Mouse (Mus musculus) lung, postnatal 0 days (tissue): ENCODE measurements at regions not wholly inside any gene's neighbourhood (a gene's known extent, or its start where the extent isn't known, plus 50 kb on each side); places are given as distances from the start of the nearest gene placed in this dataset.

Experiments used
- ATAC-seq: fragments of 200-750 bp; cut with Nextera tagmentation; 2 replicates; pipeline ENCODE4 v1.8.0; 2017; ENCODE audit warnings: moderate library complexity
- DNase-seq: peaks from one replicate; pipeline ENCODE4 v3.0.0-alpha.2; 2016; ENCODE audit warnings: low spot score
- H3K27ac ChIP-seq: fragments of 300-500 bp; sonication (generic); 2 replicates; pipeline ENCODE4 v1.5.1; 2014; ENCODE audit warnings: antibody characterized with exemption, mild to moderate bottlenecking, low read length, mixed read lengths
- H3K27me3 ChIP-seq: fragments of 300-500 bp; sonication (generic); replicated peaks from 2 replicates; pipeline ENCODE4 v1.6.1; 2014; ENCODE audit warnings: low read length, mixed read lengths; ENCODE audit not compliant: insufficient read depth
- H3K36me3 ChIP-seq: fragments of 300-500 bp; sonication (generic); 2 replicates; pipeline ENCODE4 v1.6.1; 2014; ENCODE audit warnings: low read length, mixed read lengths; ENCODE audit not compliant: insufficient read depth
- H3K4me1 ChIP-seq: fragments of 300-500 bp; sonication (generic); 2 replicates; pipeline ENCODE4 v1.6.1; 2014; ENCODE audit warnings: antibody characterized with exemption, low read depth, low read length, mixed read lengths; ENCODE audit not compliant: insufficient read depth
- H3K4me2 ChIP-seq: fragments of 300-500 bp; sonication (generic); replicated peaks from 2 replicates; pipeline ENCODE4 v1.6.1; 2014; ENCODE audit warnings: low read depth, mild to moderate bottlenecking, low read length, moderate library complexity, mixed read lengths
- H3K4me3 ChIP-seq: fragments of 300-500 bp; sonication (generic); 2 replicates; pipeline ENCODE4 v1.5.1; 2014; ENCODE audit warnings: low read depth, low read length
- H3K9ac ChIP-seq: fragments of 300-500 bp; sonication (generic); replicated peaks from 2 replicates; pipeline ENCODE4 v1.6.1; 2014; ENCODE audit warnings: low read depth, mild to moderate bottlenecking
- H3K9me3 ChIP-seq: fragments of 300-500 bp; sonication (generic); 2 replicates; pipeline ENCODE4 v1.6.1; 2016; ENCODE audit warnings: low read length, mixed read lengths
- CTCF ChIP-seq: IDR thresholded peaks from 2 replicates; pipeline ENCODE4 v1.5.1; 2016; ENCODE audit warnings: antibody characterized with exemption, mild to moderate bottlenecking
- EP300 ChIP-seq: IDR thresholded peaks from 2 replicates; pipeline ENCODE4 v1.6.1; 2016; ENCODE audit warnings: antibody characterized with exemption, mild to moderate bottlenecking, control low read depth
- WGBS: fragments of 180-500 bp; shearing (Covaris S2); extraction: QIAGEN DNeasy Blood & Tissue Kit; methylation state at CpG from one replicate; pipeline ENCODE4 v1.1.7; 2014; 5-methylcytosine and 5-hydroxymethylcytosine counted together

- Histone ChIP-seq H3K4me1 (no peaks in the 10 kb centered on the region), H3K9ac (no peak overlapping the region), H3K4me3 (no peak overlapping the region), H3K36me3 (no peaks in the 10 kb centered on the region), H3K27me3 (no peaks in the 10 kb centered on the region), H3K27ac (no peak overlapping the region), H3K9me3 (no peaks in the 10 kb centered on the region), H3K4me2 (no peak overlapping the region)
- ATAC-seq (no peak), DNase-seq (no peak)
- WGBS = 86% methylated on average over 2 of the region's 2 CpGs
- TF ChIP-seq EP300 (no peak), CTCF (no peak)
Measured at GRCm38 (mm10) chr8:86212461-86212860, 368.0 kb downstream of the Abcc12 start.

GRCm38 (mm10) chr8:86208812-86209262 lies 368.1 kb downstream of the Phkb start:
- Histone ChIP-seq H3K9ac (no peak overlapping the region), H3K4me2 (no peak overlapping the region), H3K27me3 (no peaks in the 10 kb centered on the region), H3K4me1 (no peaks in the 10 kb centered on the region), H3K9me3 (no peaks in the 10 kb centered on the region), H3K4me3 (no peak overlapping the region), H3K36me3 (no peaks in the 10 kb centered on the region), H3K27ac (no peak overlapping the region)
- ATAC-seq (no peak), DNase-seq (no peak)
- 52% methylated on average over 5 of the region's 5 CpGs for WGBS
- TF ChIP-seq CTCF (no peak), EP300 (no peak)

DNA sequence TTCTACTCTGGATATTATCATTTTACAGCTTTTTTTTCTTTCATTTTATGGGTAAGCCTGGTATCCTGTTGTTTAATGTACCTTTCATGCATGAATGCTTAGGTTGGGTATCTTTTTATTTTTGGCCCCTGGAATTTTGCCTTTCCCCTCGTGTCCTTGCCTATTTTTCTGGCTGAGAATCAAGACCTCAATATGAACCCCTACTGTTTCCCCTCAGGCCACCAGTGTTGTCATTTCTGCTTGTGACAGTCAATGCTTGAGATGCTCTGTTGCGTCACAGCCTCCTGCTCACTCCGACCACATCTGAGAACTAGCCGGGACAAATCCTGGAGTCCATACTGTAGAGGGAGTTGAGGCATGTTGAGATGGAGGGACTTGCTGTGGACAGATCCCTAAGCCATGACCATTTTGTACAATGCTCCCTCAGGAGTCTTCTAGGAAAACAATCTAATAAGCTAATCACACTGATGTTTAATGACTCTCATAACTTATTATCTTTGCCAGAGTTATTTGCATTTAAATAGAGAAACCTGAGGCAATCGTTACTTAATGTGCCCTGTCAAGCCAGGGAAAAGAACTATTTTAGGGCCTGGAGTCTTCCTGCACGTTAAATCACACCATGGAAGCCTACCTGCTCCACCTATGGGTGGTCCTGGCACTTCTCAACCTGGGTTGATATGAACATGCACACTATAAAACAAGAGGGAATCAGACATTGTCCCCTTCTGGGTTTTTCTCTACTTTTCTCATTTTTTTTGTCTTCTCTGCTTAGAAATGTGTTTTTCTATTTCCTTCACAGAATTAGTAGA lies 363.9 kb downstream of the Phkb start:
- ATAC-seq (no peak), DNase-seq (no peak)
- H3K27ac ChIP-seq = no peak overlapping the region
- H3K27me3 ChIP-seq = no peaks in the 10 kb centered on the region
- H3K9ac ChIP-seq = no peak overlapping the region
- TF ChIP-seq EP300 (no peak), CTCF (no peak)
- H3K4me3 ChIP-seq = no peak overlapping the region
- H3K4me1 ChIP-seq = no peaks in the 10 kb centered on the region
- no peak overlapping the region for H3K4me2 ChIP-seq
- 59% methylated on average over 6 of the region's 6 CpGs for WGBS
- no peaks in the 10 kb centered on the region for H3K9me3 ChIP-seq
- H3K36me3 ChIP-seq = no peaks in the 10 kb centered on the region

DNA sequence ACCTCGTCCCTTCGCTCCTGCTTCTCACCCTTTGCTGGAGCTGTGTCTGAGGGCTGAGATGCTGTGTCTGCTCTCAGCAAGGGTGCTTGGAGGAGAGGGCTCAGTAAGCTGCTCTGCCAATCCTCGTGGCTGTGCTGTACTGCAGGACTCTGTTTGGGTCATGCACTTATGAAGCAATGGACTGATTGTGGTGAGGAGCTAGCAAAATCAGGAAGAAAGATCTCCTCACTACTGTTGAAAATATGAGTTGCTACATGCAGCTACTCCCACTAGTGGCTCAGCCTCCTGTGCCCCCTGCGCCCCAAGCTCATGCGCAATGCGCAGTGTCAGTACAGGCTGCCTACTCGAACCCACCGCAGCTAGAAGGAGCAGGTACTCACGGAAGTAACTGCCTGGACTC lies 362.3 kb downstream of the Phkb start:
- no peak for DNase-seq
- Histone ChIP-seq H3K4me1 (no peaks in the 10 kb centered on the region), H3K9ac (no peak overlapping the region), H3K27me3 (no peaks in the 10 kb centered on the region), H3K9me3 (no peaks in the 10 kb centered on the region), H3K27ac (no peak overlapping the region), H3K36me3 (no peaks in the 10 kb centered on the region), H3K4me3 (no peak overlapping the region), H3K4me2 (no peak overlapping the region)
- ATAC-seq = no peak
- TF ChIP-seq EP300 = no peak
- no peak for TF ChIP-seq CTCF
- 66% methylated on average over 9 of the region's 9 CpGs for WGBS

DNA sequence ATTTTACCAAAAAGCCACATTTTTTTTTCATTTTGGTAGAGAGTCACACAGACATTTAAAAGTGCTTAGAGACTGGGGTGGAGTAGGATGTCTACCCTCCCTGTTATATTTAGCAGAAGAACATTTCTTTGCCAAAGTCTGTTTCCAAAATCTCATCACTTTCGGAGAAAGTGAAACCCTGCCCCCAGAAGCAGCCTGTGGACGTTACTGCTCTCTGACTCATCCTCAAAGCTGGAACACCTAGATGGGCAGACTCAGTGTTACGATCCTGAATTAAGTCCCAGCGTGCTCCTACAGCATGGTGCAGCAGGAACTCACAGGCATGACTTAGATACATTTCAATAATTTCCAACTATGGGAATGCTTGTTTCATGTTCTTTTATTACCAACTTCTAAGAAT lies 361.1 kb downstream of the Phkb start:
- no peak overlapping the region for H3K4me3 ChIP-seq
- H3K9me3 ChIP-seq = no peaks in the 10 kb centered on the region
- DNase-seq = no peak
- TF ChIP-seq EP300 (no peak), CTCF (no peak)
- H3K9ac ChIP-seq = no peak overlapping the region
- H3K4me2 ChIP-seq = no peak overlapping the region
- no peaks in the 10 kb centered on the region for H3K4me1 ChIP-seq
- H3K36me3 ChIP-seq = no peaks in the 10 kb centered on the region
- no peaks in the 10 kb centered on the region for H3K27me3 ChIP-seq
- WGBS = 75% methylated on average over 4 of the region's 4 CpGs
- no peak for ATAC-seq
- no peak overlapping the region for H3K27ac ChIP-seq

GRCm38 (mm10) chr8:86192262-86192661 lies 351.5 kb downstream of the Phkb start:
- H3K9me3 ChIP-seq = no peaks in the 10 kb centered on the region
- TF ChIP-seq CTCF = no peak
- TF ChIP-seq EP300 = no peak
- no peak overlapping the region for H3K4me2 ChIP-seq
- WGBS = 78% methylated on average over 4 of the region's 4 CpGs
- no peak for DNase-seq
- no peak overlapping the region for H3K27ac ChIP-seq
- H3K4me3 ChIP-seq = no peak overlapping the region
- ATAC-seq = no peak
- no peaks in the 10 kb centered on the region for H3K27me3 ChIP-seq
- H3K9ac ChIP-seq = no peak overlapping the region
- no peaks in the 10 kb centered on the region for H3K36me3 ChIP-seq
- H3K4me1 ChIP-seq = no peaks in the 10 kb centered on the region

- no peaks in the 10 kb centered on the region for H3K27me3 ChIP-seq
- H3K4me1 ChIP-seq = no peaks in the 10 kb centered on the region
- no peak for ATAC-seq
- H3K4me3 ChIP-seq = no peak overlapping the region
- no peak overlapping the region for H3K4me2 ChIP-seq
- 81% methylated on average over 5 of the region's 5 CpGs for WGBS
- H3K9me3 ChIP-seq = no peaks in the 10 kb centered on the region
- no peak for TF ChIP-seq CTCF
- TF ChIP-seq EP300 = no peak
- H3K36me3 ChIP-seq = no peaks in the 10 kb centered on the region
- no peak overlapping the region for H3K9ac ChIP-seq
- no peak overlapping the region for H3K27ac ChIP-seq
- DNase-seq = no peak
Measured at GRCm38 (mm10) chr8:86184671-86185070, 343.9 kb downstream of the Phkb start.
